Mouse (Mus musculus) liver, adult 2 months (tissue): ENCODE measurements around the gene Rnf213.

ENCODE experiments used
- CTCF ChIP-seq: fragments of 200-500 bp; IDR thresholded peaks from 2 replicates; pipeline ENCODE4 v1.5.1; 2011; ENCODE audit warnings: low read depth, low read length, control low read depth
- POLR2A ChIP-seq: fragments of 200-500 bp; IDR thresholded peaks from 2 replicates; pipeline ENCODE4 v1.6.1; 2011; ENCODE audit warnings: low read length, control low read depth; ENCODE audit not compliant: insufficient read depth; ENCODE audit errors: extremely low read depth

- TF ChIP-seq POLR2A, result no peak
- peak; percentile 99 for TF ChIP-seq CTCF
These were observed 110.8 kb downstream of the Rnf213 start for GRCm38 (mm10) chr11:119503675-119504074.
